Mouse (Mus musculus) cerebellum, adult 11-12 months (tissue): Measurements from ENCODE around the gene Klhl21.
"Not testable (repeated sequence)": the region's sequence is repeated elsewhere in the genome, so short reads cannot be mapped to it uniquely, and the experiment has no call there.

Experiments
- DNase-seq: peaks from one replicate; pipeline ENCODE4 v3.0.0; 2022

Klhl21 gene

DNA sequence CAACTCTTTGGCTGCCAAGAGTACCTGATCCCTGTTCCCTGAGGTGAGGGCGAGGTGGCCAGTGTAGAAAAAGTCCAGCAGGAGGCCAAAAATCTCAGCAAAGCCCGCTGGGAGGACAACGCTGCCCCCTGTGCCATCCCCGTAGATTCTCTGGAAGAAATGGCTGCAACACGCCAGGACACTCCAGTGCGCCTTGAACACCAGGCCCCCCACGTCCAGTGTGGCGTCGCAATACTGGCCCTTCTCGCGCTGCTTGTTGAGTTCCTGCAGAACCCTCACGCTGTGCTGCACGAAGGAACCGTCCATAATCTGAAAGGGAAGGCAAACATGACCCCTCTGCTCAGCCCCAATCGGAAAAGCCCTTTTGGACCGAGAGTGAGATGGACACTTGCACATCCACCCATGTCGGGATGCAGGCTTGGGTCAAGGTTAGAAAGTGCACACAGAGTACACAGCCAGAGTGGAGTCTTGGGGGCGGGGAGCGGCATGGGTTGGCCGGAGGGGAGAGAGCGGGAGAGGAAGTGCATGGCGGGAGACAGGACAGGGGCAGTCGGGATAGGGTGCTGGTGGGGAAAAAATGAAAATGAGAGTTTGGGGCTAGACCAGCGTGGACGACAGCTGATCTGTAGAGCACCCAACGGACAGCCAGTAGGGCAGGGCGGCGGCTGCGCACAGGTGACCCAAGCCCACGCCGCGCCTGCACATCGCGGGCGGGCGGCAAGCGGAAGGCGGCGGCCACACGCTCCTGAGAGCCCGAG, 18.3 kb downstream of the Klhl21 start:
- peak; percentile 41 for DNase-seq

DNA sequence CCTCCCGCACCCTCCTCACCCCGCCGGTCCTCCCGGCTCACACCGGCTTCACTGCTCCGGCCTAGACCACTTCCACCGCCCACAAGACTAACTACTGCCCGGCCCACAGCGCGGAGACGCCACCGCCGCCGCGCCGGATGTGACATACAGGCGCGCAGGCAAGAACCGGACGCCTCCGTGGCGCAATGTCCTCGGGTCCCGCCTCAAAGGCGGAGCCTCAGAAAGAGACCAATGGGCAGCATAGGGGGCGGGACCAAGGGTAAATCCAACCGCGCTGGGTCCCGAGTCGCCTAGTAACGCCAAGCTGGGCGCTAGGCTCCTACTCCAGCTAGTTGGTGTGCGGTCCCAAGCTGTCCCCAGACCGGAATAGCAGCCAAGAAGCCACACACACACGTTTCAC, 18.9 kb downstream of the Klhl21 start, which contains the start of gene Zbtb48:
TSS of gene Zbtb48 (minus strand) at position 148 of the 400 bp plus-strand sequence.
- DNase-seq = peak; percentile 97

DNA sequence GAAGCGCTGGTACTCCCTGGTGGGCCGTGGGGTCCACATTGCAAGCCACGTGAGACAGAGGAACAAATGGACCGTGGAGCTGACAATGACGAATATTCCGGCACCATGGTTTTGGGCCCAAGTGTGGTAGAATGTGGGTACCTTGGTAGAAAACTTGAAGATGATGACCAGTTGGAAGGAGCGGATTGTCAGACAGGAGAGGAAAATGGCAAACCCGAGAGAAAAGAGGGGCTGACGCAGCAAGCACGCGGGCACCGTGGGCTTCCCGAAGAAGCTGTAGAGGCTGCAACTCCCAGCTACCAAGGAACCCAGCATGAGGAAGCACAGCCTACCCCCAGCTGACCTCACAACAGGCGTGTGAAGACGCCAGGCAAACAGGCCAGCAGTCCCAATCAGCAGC, 19.9 kb downstream of the Klhl21 start:
- peak; percentile 54 for DNase-seq

DNA sequence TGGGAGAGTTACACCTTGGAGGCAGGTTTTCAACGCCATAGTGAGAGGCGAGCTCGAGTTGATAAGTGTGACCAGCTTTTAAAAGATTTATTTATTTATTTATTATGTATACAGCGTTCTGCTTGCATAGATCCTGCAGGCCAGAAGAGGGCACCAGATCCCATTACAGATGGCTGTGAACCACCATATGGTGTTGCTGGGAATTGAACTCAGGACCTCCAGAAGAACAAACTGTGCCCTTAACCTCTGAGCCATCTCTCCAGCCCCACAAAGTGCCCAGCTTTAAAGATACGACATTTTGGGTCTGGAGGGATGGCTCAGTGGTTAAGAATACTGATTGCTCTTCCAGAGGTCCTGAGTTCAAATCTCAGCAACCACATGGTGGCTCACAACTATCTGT, 20.5 kb downstream of the Klhl21 start:
- peak; percentile 32 for DNase-seq

DNA sequence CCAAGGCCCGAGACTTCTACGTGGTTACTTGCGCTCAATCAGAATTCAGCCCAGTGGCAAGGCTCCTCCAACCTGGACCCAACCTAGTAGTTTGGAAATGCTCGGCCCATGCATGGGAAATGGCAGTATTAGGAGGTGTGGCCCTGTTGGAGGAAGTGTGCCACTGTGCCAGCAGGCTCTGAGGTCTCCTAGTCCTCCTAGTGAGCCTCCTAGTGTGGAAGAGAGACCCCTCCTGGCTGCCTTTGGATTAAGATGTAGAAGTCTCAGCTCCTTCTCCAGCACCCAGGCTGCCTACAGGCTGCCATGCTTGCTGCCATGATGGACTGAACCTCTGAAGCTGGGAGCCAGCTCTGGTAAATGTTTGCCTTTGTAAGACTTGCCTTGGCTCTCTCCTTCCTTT, 21.4 kb downstream of the Klhl21 start:
- DNase-seq = peak; percentile 32

DNA sequence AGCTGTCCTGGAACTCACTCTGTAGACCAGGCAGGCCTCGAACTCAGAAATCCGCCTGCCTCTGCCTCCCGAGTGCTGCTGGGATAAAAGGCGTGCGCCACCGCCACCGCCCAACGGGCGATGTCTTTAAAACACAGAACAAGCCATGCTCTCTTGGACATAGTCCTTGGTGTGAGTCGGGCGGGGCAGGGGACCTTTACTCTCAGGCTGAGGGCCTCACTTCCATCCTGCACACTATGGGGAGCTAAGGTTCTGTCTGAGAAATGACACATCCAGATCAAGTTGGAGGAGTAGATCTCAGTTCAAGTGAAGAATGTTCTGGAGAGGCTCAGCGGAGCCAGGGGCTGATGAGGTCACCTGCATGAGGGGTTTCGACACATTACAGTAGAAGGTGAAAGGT, 24.3 kb downstream of the Klhl21 start:
- no peak for DNase-seq

DNA sequence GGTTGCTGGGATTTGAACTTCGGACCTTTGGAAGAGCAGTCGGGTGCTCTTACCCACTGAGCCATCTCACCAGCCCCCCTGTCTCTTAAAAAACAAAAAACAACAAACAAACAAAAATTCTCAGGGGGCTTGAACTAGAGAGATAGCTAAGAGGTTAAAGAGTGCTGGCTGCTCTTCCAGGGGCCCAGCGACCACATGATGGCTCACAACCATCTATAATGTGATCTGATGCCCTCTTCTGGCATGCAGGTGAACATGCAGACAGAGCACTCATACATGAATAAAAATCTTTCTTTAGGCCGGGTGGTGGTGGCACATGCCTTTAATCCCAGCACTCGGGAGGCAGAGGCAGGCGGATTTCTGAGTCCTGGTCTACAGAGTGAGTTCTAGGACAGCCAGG, 27.9 kb downstream of the Klhl21 start:
- DNase-seq = not testable (repeated sequence)

DNA sequence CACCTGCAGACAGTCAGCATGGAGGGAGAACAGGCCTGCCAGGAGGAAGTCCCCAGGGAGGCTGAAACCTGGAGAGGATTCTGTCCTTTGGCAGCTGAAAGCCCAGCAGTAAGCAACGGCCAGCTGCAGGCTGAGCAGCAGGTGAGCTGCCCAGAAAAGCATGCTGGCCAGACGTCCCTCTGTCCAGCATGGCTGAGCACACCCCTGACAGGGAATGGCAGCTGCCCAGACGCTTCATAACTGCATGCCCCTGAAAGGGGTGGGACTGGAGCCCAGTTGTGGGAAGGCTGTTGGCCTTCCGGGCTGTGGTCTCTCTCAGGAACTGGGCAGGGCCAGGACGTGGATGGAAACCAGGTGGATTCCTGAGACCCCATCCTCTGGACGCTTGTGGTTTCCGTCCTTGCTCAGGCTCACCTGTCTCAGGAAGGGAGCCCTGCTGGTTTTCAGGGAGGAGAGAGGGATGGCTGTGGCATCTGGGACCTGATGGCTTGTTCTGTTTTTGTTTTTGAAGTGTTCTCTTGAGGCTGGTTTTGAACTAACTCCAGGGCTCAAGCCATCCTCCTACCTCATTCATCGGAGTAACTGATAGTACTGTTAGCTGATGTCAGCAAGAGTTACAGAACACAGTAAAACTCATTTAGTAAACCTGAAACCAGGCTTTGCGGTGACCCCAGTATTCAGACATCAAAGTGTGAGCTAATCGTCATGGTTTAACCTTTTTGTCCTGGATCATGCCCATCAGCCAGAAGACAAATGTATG, 29.8 kb downstream of the Klhl21 start, which contains the start of gene Tas1r1:
TSS of gene Tas1r1 (minus strand) at position 344 of the 760 bp plus-strand sequence.
- peak; percentile 39 for DNase-seq

DNA sequence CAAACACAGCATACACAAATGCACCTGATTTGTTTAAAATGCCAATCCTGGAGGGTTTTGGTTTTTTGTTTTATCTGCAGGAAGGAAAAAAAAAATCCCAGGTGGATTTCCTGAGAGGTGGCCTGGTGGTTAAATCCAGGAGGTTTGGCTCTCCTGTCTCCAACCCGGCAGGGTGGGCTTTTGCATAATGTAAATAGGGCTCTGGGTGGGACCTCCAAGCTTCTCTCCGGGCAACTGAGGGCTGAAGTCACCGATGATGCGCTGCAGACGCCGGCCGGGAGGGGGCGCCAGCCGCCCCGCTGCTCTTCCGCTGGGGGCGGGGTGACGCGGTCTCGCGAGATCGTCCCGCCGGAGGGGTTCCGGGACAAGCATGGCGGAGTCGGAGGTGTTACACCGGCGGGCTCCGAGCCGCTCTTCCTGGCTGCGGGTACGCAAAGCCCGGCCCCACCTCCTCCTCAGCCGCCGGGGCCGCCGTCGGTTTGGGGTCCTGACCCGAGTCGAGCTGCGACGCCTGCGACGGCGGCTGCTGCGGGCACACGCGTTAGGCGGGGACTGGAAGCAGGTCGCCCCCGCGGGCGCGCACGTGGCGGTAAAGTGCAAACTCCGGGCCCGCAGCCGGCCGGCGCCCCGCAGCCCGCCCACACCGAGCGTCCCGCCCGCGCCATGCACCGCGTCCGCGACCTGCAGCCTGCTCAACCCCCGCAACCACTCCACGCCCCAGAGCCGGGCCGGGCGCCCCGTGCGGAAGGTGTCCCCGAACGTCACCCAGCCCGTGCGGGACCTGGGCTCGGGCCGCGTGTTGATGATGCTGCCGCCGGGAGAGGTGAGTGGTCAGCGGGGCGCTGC, 30.6 kb downstream of the Klhl21 start, which contains the start of gene Nol9:
TSS of gene Nol9 (plus strand) at position 337 of the 846 bp plus-strand sequence.
- peak; percentile 91 for DNase-seq

DNA sequence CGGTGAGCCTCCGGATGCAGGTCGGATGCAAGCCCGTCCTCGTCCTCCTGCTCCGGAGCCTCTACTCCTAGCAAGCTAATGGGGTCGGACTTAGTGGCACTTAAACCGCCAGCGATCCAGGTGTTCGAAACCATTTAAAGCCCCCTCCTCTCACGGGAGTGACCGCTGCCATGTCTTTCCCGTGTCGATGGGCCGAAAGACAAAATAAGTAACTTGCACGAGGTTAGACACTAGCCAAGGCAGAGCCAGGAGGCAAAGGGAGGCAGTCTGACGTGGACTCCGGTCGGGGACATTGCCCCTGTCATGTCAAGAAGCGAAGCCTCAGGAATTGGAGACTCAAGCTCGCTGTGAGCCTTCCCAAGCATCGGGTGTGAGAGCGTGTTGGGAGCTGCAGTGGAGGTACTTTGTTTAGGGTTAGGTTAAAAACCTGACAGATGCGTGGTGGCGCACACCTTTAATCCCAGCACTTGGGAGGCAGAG, 31.3 kb downstream of the Klhl21 start:
- peak; percentile 18 for DNase-seq

DNA sequence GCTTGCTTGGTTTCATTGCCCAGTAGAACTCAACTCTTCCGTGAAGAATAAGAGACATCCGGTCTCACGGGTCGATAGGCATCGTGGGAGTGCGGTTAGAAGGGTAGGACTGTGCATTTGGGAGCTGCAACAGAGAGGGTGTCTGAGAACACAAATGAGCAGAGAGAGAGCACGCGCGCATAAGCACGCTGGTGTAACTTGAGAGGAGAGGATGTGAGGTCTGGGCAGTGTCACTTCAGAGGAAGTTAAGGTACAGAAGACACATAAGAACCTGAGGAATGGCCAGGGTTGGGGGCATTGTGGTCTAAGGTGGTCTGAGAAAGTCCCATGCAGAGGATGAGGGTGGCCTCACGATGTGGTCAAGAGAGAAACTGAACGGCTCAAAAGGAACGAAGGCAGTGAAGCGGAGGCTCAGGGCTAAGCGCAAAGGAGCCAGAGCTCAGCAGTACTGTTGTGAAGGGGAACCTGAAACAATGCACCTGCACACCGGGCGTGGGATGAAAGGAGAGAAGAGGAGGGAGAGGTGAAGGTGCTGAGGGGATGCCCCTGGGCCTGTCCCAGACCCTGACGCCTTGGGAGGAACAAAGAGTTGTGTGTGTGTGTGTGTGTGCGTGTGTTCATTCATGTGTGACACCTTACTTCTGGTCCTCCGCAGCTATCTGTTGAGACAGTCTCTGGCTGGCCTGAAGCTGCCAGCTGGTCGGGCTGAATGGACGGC, 33.5 kb downstream of the Klhl21 start:
- DNase-seq = no peak

DNA sequence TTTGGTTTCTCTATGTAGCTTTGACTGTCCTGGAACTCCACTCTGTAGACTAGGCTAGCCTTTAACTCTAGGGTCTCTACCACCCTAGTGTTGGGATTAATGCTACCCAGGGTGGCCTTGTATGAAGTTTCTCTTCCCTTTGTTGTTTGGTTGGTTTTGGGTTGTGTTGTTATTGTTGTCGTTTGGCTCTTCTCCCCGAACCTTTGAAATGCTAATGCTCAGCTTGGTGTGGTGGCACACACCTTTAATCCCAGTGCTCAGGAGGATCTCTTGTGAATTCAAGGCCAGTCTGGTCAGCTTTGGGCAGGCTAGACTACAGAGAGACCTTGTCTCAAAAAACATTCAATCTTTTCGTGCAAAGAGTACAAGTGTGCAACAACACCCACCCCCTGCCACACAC, 34.6 kb downstream of the Klhl21 start:
- DNase-seq = no peak

DNA sequence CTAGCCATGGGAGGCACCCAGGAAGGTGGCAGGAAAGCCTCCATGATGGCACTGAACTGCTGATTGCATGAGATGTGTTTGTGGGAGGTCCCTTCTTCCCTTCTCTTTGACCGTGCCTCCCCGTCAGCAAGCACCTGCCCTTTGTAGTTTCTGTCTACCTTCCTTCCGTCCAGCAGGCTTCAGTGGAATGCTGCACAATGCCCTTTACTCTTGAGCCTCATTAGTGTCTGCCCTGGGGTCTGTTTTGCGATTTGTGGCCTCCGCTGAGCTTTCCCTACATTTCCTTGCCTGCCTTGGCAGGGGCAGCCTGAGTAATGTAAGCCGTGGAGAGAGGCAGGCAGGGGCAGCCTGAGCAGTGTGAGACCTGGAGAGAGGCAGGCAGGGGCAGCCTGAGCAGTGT, 36.0 kb downstream of the Klhl21 start:
- no peak for DNase-seq

DNA sequence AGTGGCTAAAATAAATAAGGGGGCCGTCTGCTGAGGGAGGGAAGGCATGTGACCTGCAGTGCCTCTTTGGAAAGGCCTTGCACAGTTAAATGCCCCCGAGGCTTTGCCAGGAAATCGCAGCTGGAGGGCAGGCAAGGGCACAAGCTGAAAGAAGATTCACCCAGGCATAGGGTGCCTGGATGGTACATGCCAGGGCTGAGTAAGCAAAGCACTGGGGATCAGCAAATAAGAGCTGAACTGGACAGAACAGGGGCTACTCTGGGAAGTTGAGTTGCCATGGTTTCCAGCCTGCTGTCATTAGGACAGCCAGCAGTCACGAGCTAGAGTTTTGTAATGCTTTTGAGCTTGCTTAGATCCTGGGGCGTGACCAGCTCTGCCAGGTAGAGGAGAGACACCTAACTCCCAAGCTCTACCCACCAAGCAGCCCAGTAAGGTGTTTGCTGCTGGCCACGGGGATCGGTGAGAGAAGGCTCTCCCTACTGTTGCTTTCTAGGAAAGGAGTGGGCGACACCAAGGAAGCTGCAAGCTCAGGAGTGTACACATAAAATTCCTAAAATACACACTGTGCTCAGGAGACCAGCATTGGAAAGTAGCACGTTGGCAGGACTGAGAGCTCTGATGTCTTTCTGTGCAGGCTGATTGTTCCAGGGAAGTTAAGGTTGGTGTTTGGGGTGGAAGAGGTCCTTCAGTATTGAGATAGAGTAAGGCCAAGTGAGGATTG, 53.9 kb downstream of the Klhl21 start:
- no peak for DNase-seq

DNA sequence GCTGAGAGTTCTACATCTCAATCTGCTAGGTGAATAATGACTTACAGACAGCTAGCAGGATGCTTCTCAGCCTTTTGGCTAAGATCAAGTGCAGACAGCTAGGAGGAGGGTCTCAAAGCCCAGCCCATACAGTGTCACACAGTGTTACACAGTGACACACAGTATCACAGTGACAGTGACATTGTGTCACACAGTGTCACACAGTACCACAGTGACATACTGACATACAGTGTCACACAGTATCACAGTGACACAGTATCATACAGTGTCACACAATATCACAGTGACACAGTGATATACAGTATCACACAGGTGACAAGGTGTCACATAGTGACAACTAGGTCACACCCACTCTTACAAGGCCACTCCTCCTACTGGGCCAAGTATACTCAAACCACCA, 58.7 kb downstream of the Klhl21 start:
- DNase-seq = no peak
